Mouse (Mus musculus): ENCODE measurements around the gene Rgs7. TPM values are rescaled to one million over a fixed set of nuclear protein-coding genes. Genes with fewer than 3 reads are reported as not detected.

Rgs7 gene
- polyA plus RNA-seq, 1 experiment from 2014 or later: 3.9 TPM

GRCm38 (mm10) chr1:175242135-175242534 lies 250.2 kb downstream of the Rgs7 start:
- Histone ChIP-seq H3K4me3 (no peak overlapping the region), H3K36me3 (no peaks in the 10 kb centered on the region), H3K27me3 (ENCODE audit: insufficient read depth, poor library complexity, severe bottlenecking) (no peaks in the 10 kb centered on the region), H3K27ac (no peak overlapping the region), H3K9me3 (no peaks in the 10 kb centered on the region), H3K4me1 (replicated peaks) (no peaks in the 10 kb centered on the region)
- 72% methylated on average over 5 of the region's 5 CpGs for WGBS
- no peak for DNase-seq (ENCODE audit: low spot score)

DNA sequence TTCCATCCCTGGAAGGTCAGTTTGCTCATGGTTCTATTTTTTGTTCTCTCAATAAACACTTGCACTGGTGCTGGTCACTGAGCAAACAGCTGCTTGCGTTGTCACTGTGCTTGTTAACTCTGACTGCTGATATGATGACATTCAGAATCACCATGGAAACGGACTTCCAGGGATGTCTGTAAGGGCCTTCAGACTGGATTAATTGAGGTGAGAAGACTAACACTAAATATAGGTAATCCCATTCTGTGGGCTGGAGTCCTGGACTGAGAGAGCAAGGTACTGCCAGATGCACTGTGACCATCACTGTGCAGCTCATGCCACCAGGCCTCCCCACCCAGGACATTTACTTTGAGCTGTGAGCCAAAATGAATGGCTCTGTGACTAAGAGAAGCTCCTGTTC lies 252.2 kb downstream of the Rgs7 start:
- WGBS: 85% methylated on average over 2 of the region's 2 CpGs

DNA sequence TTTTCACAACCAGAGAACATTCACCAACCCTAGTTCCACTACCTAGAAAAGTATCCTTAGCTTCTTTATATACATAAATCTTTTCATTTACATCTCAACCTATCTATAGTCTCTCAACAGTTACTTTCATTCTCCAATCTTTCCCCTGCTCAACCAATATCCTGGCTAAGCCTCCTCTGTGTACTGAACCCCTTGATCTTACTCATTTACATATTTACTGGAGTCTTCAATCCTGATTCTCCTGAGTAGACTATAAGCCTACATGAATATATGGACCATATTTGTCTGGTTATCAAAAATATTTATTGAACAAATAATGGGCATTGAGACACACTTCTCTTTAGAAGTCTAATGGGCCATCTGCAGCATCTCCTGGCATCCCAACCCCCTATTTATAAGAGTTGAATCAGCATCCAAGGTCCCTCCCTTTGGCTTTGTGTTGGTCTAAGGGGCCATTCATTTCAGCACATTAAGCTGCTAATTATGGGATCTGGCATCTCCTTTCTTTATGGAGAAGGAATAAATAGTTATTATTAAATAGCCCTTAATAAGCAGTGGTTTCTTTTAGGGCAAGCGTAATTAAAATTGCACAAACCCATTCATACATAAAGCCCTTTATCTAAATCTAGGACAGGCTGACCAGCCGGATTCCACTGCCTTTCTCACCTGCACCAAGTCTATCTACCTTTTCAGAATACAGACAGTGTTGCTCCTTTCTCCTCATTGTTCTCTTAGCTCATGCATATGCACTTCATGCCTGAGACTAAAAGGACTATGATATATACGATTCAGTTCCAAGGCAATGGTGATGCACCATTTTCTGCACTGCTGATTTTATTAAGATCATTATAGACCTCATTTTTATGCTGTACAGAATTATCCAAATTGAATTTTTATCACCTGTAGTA lies 270.5 kb downstream of the Rgs7 start:
- no peak overlapping the region for H3K27ac ChIP-seq
- no peaks in the 10 kb centered on the region for H3K36me3 ChIP-seq
- WGBS: 89% methylated on average over 3 of the region's 3 CpGs
- no peaks in the 10 kb centered on the region for H3K27me3 ChIP-seq (ENCODE audit: insufficient read depth, poor library complexity, severe bottlenecking)
- H3K4me1 ChIP-seq (replicated peaks): no peaks in the 10 kb centered on the region
- H3K9me3 ChIP-seq: no peaks in the 10 kb centered on the region
- no peak overlapping the region for H3K4me3 ChIP-seq
- DNase-seq (ENCODE audit: low spot score): no peak

More for the DNA sequence above, 252.2 kb downstream of the Rgs7 start:
- H3K27me3 ChIP-seq (ENCODE audit: insufficient read depth, poor library complexity, severe bottlenecking): no peaks in the 10 kb centered on the region
- H3K4me1 ChIP-seq (replicated peaks): no peaks in the 10 kb centered on the region
- no peak overlapping the region for H3K4me3 ChIP-seq
- H3K27ac ChIP-seq: no peak overlapping the region
- DNase-seq (ENCODE audit: low spot score): no peak
- no peaks in the 10 kb centered on the region for H3K9me3 ChIP-seq
- no peaks in the 10 kb centered on the region for H3K36me3 ChIP-seq

GRCm38 (mm10) chr1:175219563-175219962 lies 272.7 kb downstream of the Rgs7 start:
- no peaks in the 10 kb centered on the region for H3K27me3 ChIP-seq (ENCODE audit: insufficient read depth, poor library complexity, severe bottlenecking)
- DNase-seq (ENCODE audit: low spot score): no peak
- no peak overlapping the region for H3K4me3 ChIP-seq
- WGBS: 92% methylated on average over 2 of the region's 2 CpGs
- H3K27ac ChIP-seq: no peak overlapping the region
- H3K9me3 ChIP-seq: no peaks in the 10 kb centered on the region
- no peaks in the 10 kb centered on the region for H3K4me1 ChIP-seq (replicated peaks)
- no peaks in the 10 kb centered on the region for H3K36me3 ChIP-seq

DNA sequence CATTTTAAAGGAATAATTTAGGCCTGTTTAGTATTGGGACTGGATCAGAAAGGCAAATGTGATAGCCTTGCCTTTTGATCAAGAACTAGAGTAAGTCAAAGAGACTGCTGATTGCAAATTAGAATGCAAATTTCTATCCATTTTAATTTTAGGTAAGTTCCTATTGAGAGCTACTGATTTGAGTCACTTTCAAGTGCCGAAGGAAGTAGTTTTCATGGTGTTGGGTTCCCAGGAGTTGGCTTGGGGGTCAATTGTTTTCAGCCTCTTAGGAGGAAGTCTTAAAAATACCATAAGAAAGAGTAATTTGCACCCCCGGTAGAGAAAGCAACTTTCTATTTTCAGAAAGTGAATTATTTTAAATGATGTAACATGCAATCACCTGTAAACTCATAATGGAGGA lies 285.3 kb downstream of the Rgs7 start:
- DNase-seq (ENCODE audit: low spot score): no peak
- Histone ChIP-seq H3K27ac (no peak overlapping the region), H3K36me3 (no peaks in the 10 kb centered on the region), H3K27me3 (ENCODE audit: insufficient read depth, poor library complexity, severe bottlenecking) (no peaks in the 10 kb centered on the region), H3K4me1 (replicated peaks) (no peaks in the 10 kb centered on the region), H3K9me3 (no peaks in the 10 kb centered on the region), H3K4me3 (no peak overlapping the region)
- WGBS: 74% methylated on average over 2 of the region's 2 CpGs

DNA sequence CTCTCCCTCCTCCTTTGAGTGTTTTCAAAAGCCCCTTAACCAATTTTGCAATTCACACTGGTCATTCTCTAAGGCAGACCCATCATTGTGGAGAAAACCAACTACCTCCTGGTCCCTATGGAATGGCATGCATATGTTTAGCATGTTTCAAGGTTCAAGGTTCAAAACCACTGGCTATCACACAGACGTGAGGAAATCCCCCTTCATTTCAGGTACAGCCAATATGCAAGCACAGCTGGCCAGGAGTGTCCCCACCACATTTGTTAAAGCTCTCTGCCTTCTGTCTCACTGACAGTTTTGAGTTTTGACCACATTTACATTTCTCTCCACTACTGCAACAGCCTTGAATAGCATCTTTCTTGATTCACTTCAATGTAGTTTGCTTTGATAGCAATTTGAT lies 286.7 kb downstream of the Rgs7 start:
- Histone ChIP-seq H3K27me3 (ENCODE audit: insufficient read depth, poor library complexity, severe bottlenecking) (no peaks in the 10 kb centered on the region), H3K36me3 (no peaks in the 10 kb centered on the region), H3K4me1 (replicated peaks) (no peaks in the 10 kb centered on the region), H3K4me3 (no peak overlapping the region), H3K27ac (no peak overlapping the region), H3K9me3 (no peaks in the 10 kb centered on the region)
- 62% methylated on average over 1 of the region's 1 CpGs for whole genome bisulfite sequencing
- no peak for DNase-seq (ENCODE audit: low spot score)

GRCm38 (mm10) chr1:175203544-175203943 lies 288.8 kb downstream of the Rgs7 start:
- DNase-seq (ENCODE audit: low spot score): no peak
- H3K36me3 ChIP-seq: no peaks in the 10 kb centered on the region
- no peak overlapping the region for H3K27ac ChIP-seq
- no peaks in the 10 kb centered on the region for H3K27me3 ChIP-seq (ENCODE audit: insufficient read depth, poor library complexity, severe bottlenecking)
- 70% methylated on average over 1 of the region's 1 CpGs for WGBS
- H3K4me1 ChIP-seq (replicated peaks): no peaks in the 10 kb centered on the region
- H3K9me3 ChIP-seq: no peaks in the 10 kb centered on the region
- no peak overlapping the region for H3K4me3 ChIP-seq

- no peaks in the 10 kb centered on the region for H3K36me3 ChIP-seq
- H3K27me3 ChIP-seq (ENCODE audit: insufficient read depth, poor library complexity, severe bottlenecking): no peaks in the 10 kb centered on the region
- no peaks in the 10 kb centered on the region for H3K9me3 ChIP-seq
- no peak overlapping the region for H3K4me3 ChIP-seq
- DNase-seq (ENCODE audit: low spot score): no peak
- H3K4me1 ChIP-seq (replicated peaks): no peaks in the 10 kb centered on the region
- H3K27ac ChIP-seq: no peak overlapping the region
- WGBS: 65% methylated on average over 2 of the region's 2 CpGs
These were observed 289.4 kb downstream of the Rgs7 start for GRCm38 (mm10) chr1:175202902-175203301.

- DNase-seq (ENCODE audit: low spot score): no peak
- Histone ChIP-seq H3K27me3 (ENCODE audit: insufficient read depth, poor library complexity, severe bottlenecking) (no peaks in the 10 kb centered on the region), H3K4me1 (replicated peaks) (no peaks in the 10 kb centered on the region), H3K36me3 (no peaks in the 10 kb centered on the region), H3K27ac (no peak overlapping the region), H3K4me3 (no peak overlapping the region), H3K9me3 (no peaks in the 10 kb centered on the region)
- 93% methylated on average over 4 of the region's 4 CpGs for WGBS
These were observed 293.4 kb downstream of the Rgs7 start for GRCm38 (mm10) chr1:175198881-175199280.

- WGBS: 89% methylated on average over 4 of the region's 4 CpGs
- Histone ChIP-seq H3K27ac (no peak overlapping the region), H3K27me3 (ENCODE audit: insufficient read depth, poor library complexity, severe bottlenecking) (no peaks in the 10 kb centered on the region), H3K4me3 (no peak overlapping the region), H3K36me3 (no peaks in the 10 kb centered on the region), H3K4me1 (replicated peaks) (no peaks in the 10 kb centered on the region), H3K9me3 (no peaks in the 10 kb centered on the region)
- no peak for DNase-seq (ENCODE audit: low spot score)
These were observed 296.5 kb downstream of the Rgs7 start for GRCm38 (mm10) chr1:175195806-175196205.

DNA sequence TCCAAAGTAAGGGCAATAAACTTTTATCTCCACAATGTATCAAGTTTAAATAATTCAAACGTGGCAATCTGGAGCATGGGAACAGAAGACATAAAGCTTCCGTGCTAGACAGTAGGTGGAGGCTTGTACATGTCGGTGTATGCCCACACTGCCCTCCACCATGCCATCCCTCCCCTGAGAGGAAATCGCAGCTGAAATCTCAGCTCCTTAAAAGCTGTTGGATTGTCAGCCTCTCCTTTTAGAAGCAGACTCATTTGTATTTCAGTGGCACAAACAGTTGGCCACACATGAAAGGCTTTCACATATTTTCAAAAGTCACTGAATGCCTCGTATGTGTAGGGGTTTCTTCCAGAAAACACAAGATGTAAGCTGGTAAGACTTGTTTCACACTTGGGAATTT lies 304.1 kb downstream of the Rgs7 start:
- 76% methylated on average over 5 of the region's 5 CpGs for WGBS
- Histone ChIP-seq H3K27me3 (ENCODE audit: insufficient read depth, poor library complexity, severe bottlenecking) (no peaks in the 10 kb centered on the region), H3K4me1 (replicated peaks) (no peaks in the 10 kb centered on the region), H3K4me3 (no peak overlapping the region), H3K36me3 (no peaks in the 10 kb centered on the region), H3K9me3 (no peaks in the 10 kb centered on the region), H3K27ac (no peak overlapping the region)
- DNase-seq (ENCODE audit: low spot score): no peak

DNA sequence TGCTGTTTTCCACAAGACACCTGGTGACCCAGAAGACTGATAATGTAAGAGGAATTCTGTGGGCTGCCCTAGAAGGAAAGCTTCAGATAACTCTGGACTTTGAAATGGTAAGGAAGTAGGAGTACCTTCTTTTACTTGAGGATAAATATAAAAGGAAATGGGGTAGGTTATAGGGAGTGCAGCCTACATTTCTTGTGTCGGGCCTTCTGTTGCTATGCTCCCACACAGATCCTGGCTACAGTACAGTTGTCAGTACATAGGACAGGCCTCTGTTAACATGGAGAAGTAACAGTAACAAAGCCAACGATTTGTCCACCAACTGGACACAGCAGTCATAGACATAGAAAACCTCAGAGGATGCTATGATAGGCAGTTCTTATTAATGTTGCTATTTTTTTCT lies 307.1 kb downstream of the Rgs7 start:
- Histone ChIP-seq H3K4me1 (replicated peaks) (no peaks in the 10 kb centered on the region), H3K27me3 (ENCODE audit: insufficient read depth, poor library complexity, severe bottlenecking) (no peaks in the 10 kb centered on the region), H3K4me3 (no peak overlapping the region), H3K27ac (no peak overlapping the region), H3K9me3 (no peaks in the 10 kb centered on the region), H3K36me3 (no peaks in the 10 kb centered on the region)
- WGBS: 85% methylated on average over 2 of the region's 2 CpGs
- DNase-seq (ENCODE audit: low spot score): no peak

GRCm38 (mm10) chr1:175184736-175185135 lies 307.6 kb downstream of the Rgs7 start:
- H3K4me1 ChIP-seq (replicated peaks): no peaks in the 10 kb centered on the region

More at GRCm38 (mm10) chr1:175184736-175185135, 307.6 kb downstream of the Rgs7 start:
- no peak for DNase-seq (ENCODE audit: low spot score)
- no peak overlapping the region for H3K27ac ChIP-seq
- H3K4me3 ChIP-seq: no peak overlapping the region
- no peaks in the 10 kb centered on the region for H3K27me3 ChIP-seq (ENCODE audit: insufficient read depth, poor library complexity, severe bottlenecking)
- no peaks in the 10 kb centered on the region for H3K9me3 ChIP-seq
- WGBS: 78% methylated on average over 3 of the region's 3 CpGs
- H3K36me3 ChIP-seq: no peaks in the 10 kb centered on the region

All from hindbrain, embryonic 10.5 days (tissue).